Mouse (Mus musculus): ENCODE data around the gene Ccdc154. TPM values are rescaled to one million over a fixed set of nuclear protein-coding genes. Genes with fewer than 3 reads are reported as not detected.

Ccdc154 gene
- polyA plus RNA-seq, 1 experiment: not detected

DNA sequence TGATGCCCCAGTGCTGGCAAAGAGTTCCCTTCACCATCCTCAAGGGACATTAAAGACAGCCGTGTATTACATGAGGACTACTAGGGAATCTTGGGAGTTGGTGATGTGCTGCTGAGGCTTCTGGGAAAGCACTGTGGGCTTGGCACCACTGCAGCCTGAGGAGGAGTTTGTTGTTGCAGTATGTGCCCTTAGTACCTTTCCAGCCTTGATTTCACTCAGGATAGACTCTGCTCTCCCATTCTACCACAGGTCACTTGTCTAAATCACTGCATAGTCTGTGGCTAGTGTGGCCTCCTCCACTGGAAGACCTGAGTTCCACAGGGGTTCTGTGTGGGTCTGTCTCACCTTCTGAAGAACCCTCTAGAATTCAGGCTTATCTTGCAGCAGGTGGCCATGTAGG is 58.5 kb downstream of the Ccdc154 start:
- TF ChIP-seq POLR2A (IDR thresholded peaks at IDR 0.05; ENCODE audit: borderline replicate concordance, extremely low read depth, insufficient read depth, insufficient read length, poor library complexity, severe bottlenecking) (no peak), CTCF (IDR thresholded peaks at IDR 0.05; ENCODE audit: borderline replicate concordance, extremely low read depth, insufficient read depth, insufficient read length) (no peak)
- DNase-seq (ENCODE audit: low read depth): no peak

Other genes with a start within 250 kb of the Ccdc154 start
- gene Mapk8ip3, start 225.5 kb upstream of the Ccdc154 start, polyA plus RNA-seq (2012; rRNA removed): 217 and 242 TPM in 2 replicates
- gene Jpt2, start 201.8 kb upstream of the Ccdc154 start, polyA plus RNA-seq (2012; rRNA removed): 62.9 and 65.5 TPM in 2 replicates
- gene Cramp1l, start 146.7 kb upstream of the Ccdc154 start, polyA plus RNA-seq (2012; rRNA removed): 31.4 and 31.9 TPM in 2 replicates
- gene Ift140, start 146.4 kb upstream of the Ccdc154 start, polyA plus RNA-seq (2012; rRNA removed): 22.9 and 23.9 TPM in 2 replicates
- gene Tmem204, start 78.9 kb upstream of the Ccdc154 start, polyA plus RNA-seq (2012; rRNA removed): 9.6 and 10.5 TPM in 2 replicates
- 40.9 and 41.6 TPM in 2 replicates for gene Telo2, start 46.5 kb upstream of the Ccdc154 start, polyA plus RNA-seq (2012; rRNA removed)
- 0.07 TPM in 1 of 2 replicates, not detected in the other for gene Ptx4, start 41.7 kb upstream of the Ccdc154 start, polyA plus RNA-seq (2012; rRNA removed)
- 41.4 and 45.7 TPM in 2 replicates for gene Clcn7, start 29.1 kb upstream of the Ccdc154 start, polyA plus RNA-seq (2012; rRNA removed)
- gene Gm38655, start 13.0 kb downstream of the Ccdc154 start, polyA plus RNA-seq (2012; rRNA removed): not detected in 2 replicates
- gene BC003965, start 22.1 kb downstream of the Ccdc154 start, polyA plus RNA-seq (2012; rRNA removed): 22.3 and 29.5 TPM in 2 replicates
- gene Unkl, start 25.9 kb downstream of the Ccdc154 start, polyA plus RNA-seq (2012; rRNA removed): 22.3 and 24.1 TPM in 2 replicates
- 75.1 and 108 TPM in 2 replicates for gene Gnptg, start 77.7 kb downstream of the Ccdc154 start, polyA plus RNA-seq (2012; rRNA removed)
- gene Tsr3, start 77.7 kb downstream of the Ccdc154 start, polyA plus RNA-seq (2012; rRNA removed): 40.8 and 54.0 TPM in 2 replicates
- gene Baiap3, start 93.9 kb downstream of the Ccdc154 start, polyA plus RNA-seq (2012; rRNA removed): 15.6 and 16.6 TPM in 2 replicates
- gene Ube2i, start 112.2 kb downstream of the Ccdc154 start, polyA plus RNA-seq (2012; rRNA removed): 481 and 573 TPM in 2 replicates
- gene Prss34, start 135.9 kb downstream of the Ccdc154 start, polyA plus RNA-seq (2012; rRNA removed): 0.08 and 0.19 TPM in 2 replicates
- not detected in 2 replicates for gene Prss28, start 146.2 kb downstream of the Ccdc154 start, polyA plus RNA-seq (2012; rRNA removed)
- not detected in 2 replicates for gene Prss29, start 156.2 kb downstream of the Ccdc154 start, polyA plus RNA-seq (2012; rRNA removed)
- 0.06 TPM in 1 of 2 replicates, not detected in the other for gene Tpsab1, start 183.1 kb downstream of the Ccdc154 start, polyA plus RNA-seq (2012; rRNA removed)
- 0.62 and 2.5 TPM in 2 replicates for gene Tpsb2, start 203.8 kb downstream of the Ccdc154 start, polyA plus RNA-seq (2012; rRNA removed)
- 0.45 and 0.72 TPM in 2 replicates for gene Tpsg1, start 206.8 kb downstream of the Ccdc154 start, polyA plus RNA-seq (2012; rRNA removed)